Mouse (Mus musculus) hindbrain, embryonic 12.5 days (tissue): ENCODE results near the gene Abhd11. TPM values are rescaled to one million over a fixed set of nuclear protein-coding genes. Genes with fewer than 3 reads are reported as not detected.

ENCODE experiments used
- polyA plus RNA-seq: library from polyadenylated mRNA; unstranded; fragments of >200 nt; fragmentation: Nextera tagmentation; extraction: Ambion mirVana; gene quantifications from 2 replicates; pipeline ENCODE4 v1.2.1, GENCODE M21; 2016

Abhd11 gene
- polyA plus RNA-seq, 1 experiment from 2014 or later, result 51.0 TPM

Other genes with a start within 250 kb of the Abhd11 start
- not detected in 2 replicates for gene Tmem270, start 102.4 kb upstream of the Abhd11 start, polyA plus RNA-seq
- 2.4 and 2.6 TPM in 2 replicates for gene Cldn13, start 93.6 kb upstream of the Abhd11 start, polyA plus RNA-seq
- gene Mettl27, start 76.8 kb upstream of the Abhd11 start, polyA plus RNA-seq, result 10.4 and 10.5 TPM in 2 replicates
- 4.2 and 6.1 TPM in 2 replicates for gene Cldn4, start 62.2 kb upstream of the Abhd11 start, polyA plus RNA-seq
- gene Cldn3, start 22.9 kb upstream of the Abhd11 start, polyA plus RNA-seq, result 8.2 and 18.3 TPM in 2 replicates
- gene Stx1a, start 14.3 kb downstream of the Abhd11 start, polyA plus RNA-seq, result 34.3 and 38.7 TPM in 2 replicates
- gene Dnajc30, start 55.0 kb downstream of the Abhd11 start, polyA plus RNA-seq, result 28.9 and 34.4 TPM in 2 replicates
- 113 and 119 TPM in 2 replicates for gene Bud23, start 55.8 kb downstream of the Abhd11 start, polyA plus RNA-seq
- gene Vps37d, start 69.1 kb downstream of the Abhd11 start, polyA plus RNA-seq, result 31.6 and 34.2 TPM in 2 replicates
- gene Mlxipl, start 80.7 kb downstream of the Abhd11 start, polyA plus RNA-seq, result 1.5 and 2.0 TPM in 2 replicates
- 26.9 and 27.2 TPM in 2 replicates for gene Tbl2, start 140.5 kb downstream of the Abhd11 start, polyA plus RNA-seq
- gene Bcl7b, start 159.1 kb downstream of the Abhd11 start, polyA plus RNA-seq, result 45.1 and 45.9 TPM in 2 replicates
- gene Baz1b, start 178.1 kb downstream of the Abhd11 start, polyA plus RNA-seq, result 63.6 and 63.7 TPM in 2 replicates
- gene Fzd9, start 242.1 kb downstream of the Abhd11 start, polyA plus RNA-seq, result 16.0 and 16.2 TPM in 2 replicates